Comparison of ENCODE assay signal across 9 mouse cellular contexts in genomic region chr10:79781139-79781538, GRCm38 (mm10). TPM values are rescaled to one million over a fixed set of nuclear protein-coding genes. Genes with fewer than 3 reads are reported as not detected.
A peak's percentile ranks its signal among the peaks of the same experiment; 100 is the strongest.
DNase-seq lines count a peak whose midpoint lies in the region; ATAC-seq lines count a peak whose summit lies in the region.
"Had no signal": no experiment of that assay in that cellular context is flagged by ENCODE, and none has a peak within 500 bp of the region (broad histone marks: within the 10 kb centered on the region; RNA-seq: fewer than 3 reads in every experiment).

No protein-coding gene starts in this region.

- 30% methylated on average over 21 of the region's 21 CpGs for WGBS in kidney, embryonic 16.5 days
- 30% methylated on average over 21 of the region's 21 CpGs for WGBS in embryonic facial prominence, embryonic 10.5 days
- WGBS in hindbrain, embryonic 14.5 days, result 34% methylated on average over 21 of the region's 21 CpGs
- 31% methylated on average over 21 of the region's 21 CpGs for WGBS in midbrain, embryonic 13.5 days

- peak overlapping the region; percentile 17; the same call in 1 of the 2 replicates for H3K9ac ChIP-seq in kidney, embryonic 16.5 days (replicated peaks; ENCODE audit: low read length)
- 0 out of 2 replicates have a peak overlapping the region, but pooled peaks have one; percentile 24 for H3K9ac ChIP-seq in hindbrain, embryonic 14.5 days
- H3K9ac ChIP-seq in midbrain, embryonic 13.5 days (replicated peaks), result no peak overlapping the region

- H3K36me3 ChIP-seq in kidney, embryonic 16.5 days (ENCODE audit: insufficient read depth, low read length), result no peaks in the 10 kb centered on the region
- no peaks in the 10 kb centered on the region for H3K36me3 ChIP-seq in embryonic facial prominence, embryonic 10.5 days (replicated peaks)
- no peaks in the 10 kb centered on the region for H3K36me3 ChIP-seq in hindbrain, embryonic 14.5 days (replicated peaks; ENCODE audit: control insufficient read depth, insufficient read depth)
- no peaks in the 10 kb centered on the region for H3K36me3 ChIP-seq in midbrain, embryonic 13.5 days

- no peak overlapping the region for H3K27ac ChIP-seq in kidney, embryonic 16.5 days (ENCODE audit: low read length)
- H3K27ac ChIP-seq in embryonic facial prominence, embryonic 10.5 days (replicated peaks), result no peak overlapping the region
- H3K27ac ChIP-seq in hindbrain, embryonic 14.5 days, result no peak overlapping the region
- H3K27ac ChIP-seq in midbrain, embryonic 13.5 days, result no peak overlapping the region

- no peak for ATAC-seq in kidney, embryonic 16.5 days (ENCODE audit: low FRiP score, low TSS enrichment)
- no peak for ATAC-seq in hindbrain, embryonic 14.5 days (ENCODE audit: low FRiP score)
- no peak for ATAC-seq in midbrain, embryonic 13.5 days
- no peak for ATAC-seq in monocyte, adult 5-6 weeks (replicated peaks; ENCODE audit: insufficient number of reproducible peaks, low FRiP score, low TSS enrichment, poor library complexity, severe bottlenecking)

- H3K4me2 ChIP-seq in kidney, embryonic 16.5 days (replicated peaks; ENCODE audit: low read depth, low read length), result peak overlapping the region; percentile 94
- peak overlapping the region; percentile 79 for H3K4me2 ChIP-seq in hindbrain, embryonic 14.5 days (replicated peaks)
- peak overlapping the region; percentile 66 for H3K4me2 ChIP-seq in midbrain, embryonic 13.5 days (replicated peaks)

- H3K9me3 ChIP-seq in kidney, embryonic 16.5 days (ENCODE audit: low read length), result no peaks in the 10 kb centered on the region
- no peaks in the 10 kb centered on the region for H3K9me3 ChIP-seq in embryonic facial prominence, embryonic 10.5 days
- no peaks in the 10 kb centered on the region for H3K9me3 ChIP-seq in hindbrain, embryonic 14.5 days (ENCODE audit: control insufficient read depth, low read length)
- no peaks in the 10 kb centered on the region for H3K9me3 ChIP-seq in midbrain, embryonic 13.5 days

- no peaks in the 10 kb centered on the region; the same call in none of the 2 replicates for H3K27me3 ChIP-seq in kidney, embryonic 16.5 days (ENCODE audit: insufficient read depth, low read length)
- peaks cover 90% of the 10 kb centered on the region for H3K27me3 ChIP-seq in embryonic facial prominence, embryonic 10.5 days (replicated peaks; ENCODE audit: low read depth, poor library complexity, severe bottlenecking)
- peaks cover 48% of the 10 kb centered on the region for H3K27me3 ChIP-seq in hindbrain, embryonic 14.5 days (ENCODE audit: control insufficient read depth, insufficient read depth, low read length)
- H3K27me3 ChIP-seq in midbrain, embryonic 13.5 days, result peaks cover 70% of the 10 kb centered on the region

- H3K4me3 ChIP-seq in kidney, embryonic 16.5 days (ENCODE audit: low read length), result peak overlapping the region; percentile 55
- H3K4me3 ChIP-seq in embryonic facial prominence, embryonic 10.5 days, result peak overlapping the region; percentile 58
- H3K4me3 ChIP-seq in hindbrain, embryonic 14.5 days (replicated peaks; ENCODE audit: low read length), result peak overlapping the region; percentile 41
- H3K4me3 ChIP-seq in midbrain, embryonic 13.5 days (replicated peaks), result peak overlapping the region; percentile 38

- DNase-seq in kidney, adult 18-20 months, result no peak
- no peak for DNase-seq in embryonic facial prominence, embryonic 10.5 days (ENCODE audit: low spot score)
- no peak for DNase-seq in hindbrain, embryonic 14.5 days (ENCODE audit: low spot score)
- no peak for DNase-seq in embryo, embryonic 11 days
- no peak for DNase-seq in adrenal gland, adult 8-10 months
- DNase-seq: gastrocnemius, postnatal 25 days had no signal

- peaks cover 42% of the 10 kb centered on the region for H3K4me1 ChIP-seq in kidney, embryonic 16.5 days (ENCODE audit: insufficient read depth, low read length)
- peaks cover 52% of the 10 kb centered on the region for H3K4me1 ChIP-seq in embryonic facial prominence, embryonic 10.5 days
- H3K4me1 ChIP-seq in hindbrain, embryonic 14.5 days (replicated peaks; ENCODE audit: control insufficient read depth, insufficient read depth, low read length), result peaks cover 13% of the 10 kb centered on the region
- H3K4me1 ChIP-seq in midbrain, embryonic 13.5 days (replicated peaks), result peaks cover 44% of the 10 kb centered on the region

RNA-seq across cellular contexts. Expression of gene Fstl3, which starts 4.1 kb away (rescaled TPM):
- 23.9 and 26.4 TPM in 2 replicates for polyA plus RNA-seq in kidney, embryonic 16.5 days (2015; fragmentation: Nextera tagmentation; extraction: Ambion mirVana)
- 1.9 and 2.2 TPM in 2 replicates for polyA plus RNA-seq in embryonic facial prominence, embryonic 10.5 days (2016; fragmentation: Nextera tagmentation; extraction: Ambion mirVana)
- polyA plus RNA-seq in hindbrain, embryonic 14.5 days (2014; fragmentation: Nextera tagmentation; extraction: Ambion mirVana), result 1.6 and 2.2 TPM in 2 replicates
- polyA plus RNA-seq in midbrain, embryonic 13.5 days (2015; fragmentation: Nextera tagmentation; extraction: Ambion mirVana), result 0.63 and 1.1 TPM in 2 replicates
- 1.3 to 3.3 TPM (median 2.0 TPM) in 3 replicates for total RNA-seq in monocyte, adult 5-6 weeks (2017)
- total RNA-seq in adrenal gland, adult 8-10 months (2022), result 10 to 100 TPM in 2 of 4 experiments, 1 to 10 TPM in 2; 8.8 to 55.0 (median 26.2) TPM

RNA-seq across cellular contexts. Expression of gene Prss57, which starts 9.6 kb away (rescaled TPM):
- polyA plus RNA-seq in kidney, embryonic 16.5 days (2015; fragmentation: Nextera tagmentation; extraction: Ambion mirVana), result not detected in 2 replicates
- polyA plus RNA-seq in embryonic facial prominence, embryonic 10.5 days (2016; fragmentation: Nextera tagmentation; extraction: Ambion mirVana), result 0.05 TPM in 1 of 2 replicates, not detected in the other
- polyA plus RNA-seq in hindbrain, embryonic 14.5 days (2014; fragmentation: Nextera tagmentation; extraction: Ambion mirVana), result 0.08 and 0.29 TPM in 2 replicates
- polyA plus RNA-seq in midbrain, embryonic 13.5 days (2015; fragmentation: Nextera tagmentation; extraction: Ambion mirVana), result not detected in 2 replicates
- total RNA-seq in monocyte, adult 5-6 weeks (2017), result 0.21 to 2.1 TPM in 2 of 3 replicates, not detected in the other
- under 1 TPM in 2 of 4 experiments, not detected in 2; 0.13 to 0.38 TPM for total RNA-seq in adrenal gland, adult 8-10 months (2022)
- total RNA-seq: gastrocnemius, postnatal 25 days had no signal

RNA-seq across cellular contexts. Expression of gene Palm, which starts 12.2 kb away (rescaled TPM):
- polyA plus RNA-seq in kidney, embryonic 16.5 days (2015; fragmentation: Nextera tagmentation; extraction: Ambion mirVana), result 190 and 194 TPM in 2 replicates
- polyA plus RNA-seq in embryonic facial prominence, embryonic 10.5 days (2016; fragmentation: Nextera tagmentation; extraction: Ambion mirVana), result 127 and 129 TPM in 2 replicates
- 240 and 247 TPM in 2 replicates for polyA plus RNA-seq in hindbrain, embryonic 14.5 days (2014; fragmentation: Nextera tagmentation; extraction: Ambion mirVana)
- polyA plus RNA-seq in midbrain, embryonic 13.5 days (2015; fragmentation: Nextera tagmentation; extraction: Ambion mirVana), result 246 and 261 TPM in 2 replicates
- 21.3 to 30.9 TPM (median 27.0 TPM) in 3 replicates for total RNA-seq in monocyte, adult 5-6 weeks (2017)
- 100 to 1,000 TPM in 2 of 4 experiments, 10 to 100 TPM in 2; 72.7 to 123 (median 96.1) TPM for total RNA-seq in adrenal gland, adult 8-10 months (2022)

RNA-seq across cellular contexts. Expression of gene Rnf126, which starts 14.4 kb away (rescaled TPM):
- 66.4 and 77.0 TPM in 2 replicates for polyA plus RNA-seq in kidney, embryonic 16.5 days (2015; fragmentation: Nextera tagmentation; extraction: Ambion mirVana)
- polyA plus RNA-seq in embryonic facial prominence, embryonic 10.5 days (2016; fragmentation: Nextera tagmentation; extraction: Ambion mirVana), result 125 and 126 TPM in 2 replicates
- 92.8 and 96.7 TPM in 2 replicates for polyA plus RNA-seq in hindbrain, embryonic 14.5 days (2014; fragmentation: Nextera tagmentation; extraction: Ambion mirVana)
- 71.5 and 82.3 TPM in 2 replicates for polyA plus RNA-seq in midbrain, embryonic 13.5 days (2015; fragmentation: Nextera tagmentation; extraction: Ambion mirVana)
- total RNA-seq in monocyte, adult 5-6 weeks (2017), result 3.5 to 18.0 TPM (median 8.8 TPM) in 3 replicates
- 10 to 100 TPM; 45.2 to 61.9 (median 50.8) TPM for total RNA-seq in adrenal gland, adult 8-10 months (2022)

RNA-seq across cellular contexts. Expression of gene Fgf22, which starts 26.3 kb away (rescaled TPM):
- polyA plus RNA-seq in kidney, embryonic 16.5 days (2015; fragmentation: Nextera tagmentation; extraction: Ambion mirVana), result 0.14 and 0.39 TPM in 2 replicates
- 0.46 TPM in 1 of 2 replicates, not detected in the other for polyA plus RNA-seq in embryonic facial prominence, embryonic 10.5 days (2016; fragmentation: Nextera tagmentation; extraction: Ambion mirVana)
- 1.4 and 1.6 TPM in 2 replicates for polyA plus RNA-seq in hindbrain, embryonic 14.5 days (2014; fragmentation: Nextera tagmentation; extraction: Ambion mirVana)
- 1.1 and 1.3 TPM in 2 replicates for polyA plus RNA-seq in midbrain, embryonic 13.5 days (2015; fragmentation: Nextera tagmentation; extraction: Ambion mirVana)
- total RNA-seq in monocyte, adult 5-6 weeks (2017), result not detected in 3 replicates
- total RNA-seq in adrenal gland, adult 8-10 months (2022), result 1 to 10 TPM in 2 of 4 experiments, under 1 TPM in 1, not detected in 1; 0.38 to 1.2 (median 1.1) TPM
- total RNA-seq: gastrocnemius, postnatal 25 days had no signal
